ENCODE assay signal across 16 mouse cellular contexts in the genomic region with DNA sequence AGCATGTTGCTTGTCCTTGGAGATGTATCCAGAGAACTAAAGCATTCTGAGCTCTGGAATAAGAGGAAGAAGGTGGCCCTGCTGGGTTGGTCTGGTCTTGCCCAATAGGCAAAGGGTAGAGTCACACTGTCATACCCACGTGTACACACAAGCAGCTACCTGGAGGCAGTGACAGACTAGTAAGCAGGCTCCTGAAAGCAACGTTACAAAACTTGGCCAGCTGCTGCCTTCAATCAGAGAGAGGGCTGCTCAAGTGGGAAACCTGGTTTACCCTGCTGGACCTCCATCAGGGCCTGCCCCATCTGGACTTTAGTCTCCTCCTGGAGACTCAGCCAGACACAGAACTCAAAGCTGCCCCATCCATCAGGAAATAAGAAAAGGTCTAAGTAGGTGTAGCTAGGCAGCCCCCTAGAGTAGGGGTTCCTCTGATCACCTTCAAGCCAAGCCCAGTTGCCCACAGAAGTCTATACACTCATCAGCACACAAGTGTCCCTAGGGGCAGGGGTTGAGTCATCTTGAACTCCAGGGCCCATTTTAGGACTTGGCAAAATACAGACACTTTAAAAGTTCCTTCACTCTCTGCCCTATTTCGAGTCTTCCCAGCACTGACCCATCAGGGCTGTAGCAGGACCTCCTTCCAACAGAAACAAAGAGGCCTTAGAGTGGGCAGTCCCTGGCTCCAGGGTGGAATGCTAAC. TPM values are rescaled to one million over a fixed set of nuclear protein-coding genes. Genes with fewer than 3 reads are reported as not detected.
A peak's percentile ranks its signal among the peaks of the same experiment; 100 is the strongest.
DNase-seq lines count a peak whose midpoint lies in the region; ATAC-seq and TF ChIP-seq lines count a peak whose summit lies in the region.
"Had no signal": no experiment of that assay in that cellular context is flagged by ENCODE, and none has a peak within 500 bp of the region (broad histone marks: within the 10 kb centered on the region; RNA-seq: fewer than 3 reads in every experiment).

No protein-coding gene starts in this region.

- no peak for TF ChIP-seq EP300 in liver, postnatal 0 days (IDR thresholded peaks at IDR 0.05; ENCODE audit: low read depth)

- TF ChIP-seq CTCF in gastrocnemius, adult 2 months (IDR thresholded peaks at IDR 0.05): no peak
- TF ChIP-seq CTCF in spleen, adult 2 months (IDR thresholded peaks at IDR 0.05; ENCODE audit: extremely low read depth, insufficient read depth, insufficient read length, insufficient replicate concordance): no peak
- TF ChIP-seq CTCF in liver, postnatal 0 days (IDR thresholded peaks at IDR 0.05; ENCODE audit: low read depth): no peak

- 35% methylated on average over 3 of the region's 3 CpGs for WGBS in spleen, adult 2 months
- 25% methylated on average over 3 of the region's 3 CpGs for WGBS in liver, postnatal 0 days (ENCODE audit: insufficient replicate concordance)
- WGBS in hindbrain, embryonic 12.5 days: 85% methylated on average over 3 of the region's 3 CpGs

- no peak for DNase-seq in gastrocnemius, adult 2 months
- no peak for DNase-seq in gastrocnemius, adult 18-20 months (ENCODE audit: low spot score)
- DNase-seq in spleen, adult 2 months (ENCODE audit: low read depth in 1 of 2, low spot score in 2 of 2): no peak
- DNase-seq in spleen, postnatal 10 days (ENCODE audit: low spot score in 2 of 2): no peak
- no peak for DNase-seq in liver, postnatal 0 days
- no peak for DNase-seq in thymus, postnatal 0 days (ENCODE audit: low spot score)
- DNase-seq in layer of hippocampus, postnatal 10 days (ENCODE audit: low spot score in 2 of 2): no peak
- DNase-seq: cerebellum, postnatal 10 days; layer of hippocampus, postnatal 36 days; lung, postnatal 14 days had no signal

- no peak for TF ChIP-seq POLR2A in spleen, adult 2 months (IDR thresholded peaks at IDR 0.05; ENCODE audit: low read depth, low read length)

- no peaks in the 10 kb centered on the region for H3K27me3 ChIP-seq in spleen, adult 2 months (ENCODE audit: control insufficient read depth, insufficient read depth, low read length)
- no peaks in the 10 kb centered on the region for H3K27me3 ChIP-seq in liver, postnatal 0 days (ENCODE audit: insufficient read depth, low read length)
- peaks cover 4% of the 10 kb centered on the region; the same call in 1 of the 2 replicates for H3K27me3 ChIP-seq in hindbrain, embryonic 12.5 days
- H3K27me3 ChIP-seq: limb, embryonic 12.5 days had no signal

- H3K27ac ChIP-seq in gastrocnemius, adult 2 months: peak overlapping the region; percentile 38
- H3K27ac ChIP-seq in spleen, adult 2 months (ENCODE audit: insufficient read depth, low read length): peak overlapping the region; percentile 39
- peak overlapping the region; percentile 96 for H3K27ac ChIP-seq in liver, postnatal 0 days (ENCODE audit: low read depth)
- no peak overlapping the region for H3K27ac ChIP-seq in hindbrain, embryonic 12.5 days
- H3K27ac ChIP-seq: embryonic facial prominence, embryonic 12.5 days; forebrain, embryonic 10.5 days; heart, embryonic 10.5 days; hindbrain, embryonic 14.5 days; limb, embryonic 12.5 days had no signal

- H3K9ac ChIP-seq in liver, postnatal 0 days (replicated peaks): no peak overlapping the region
- no peak overlapping the region for H3K9ac ChIP-seq in hindbrain, embryonic 12.5 days
- H3K9ac ChIP-seq: embryonic facial prominence, embryonic 12.5 days; hindbrain, embryonic 14.5 days; limb, embryonic 12.5 days had no signal

- intact Hi-C loops in gastrocnemius, adult 2 months (cut with DNase I): loop anchor here (5.0 kb wide), 1 partner anchor 41 kb away; no protein-coding TSS in a partner anchor

- no peaks in the 10 kb centered on the region for H3K36me3 ChIP-seq in spleen, adult 2 months (ENCODE audit: control insufficient read depth, insufficient read depth, low read length)
- H3K36me3 ChIP-seq in liver, postnatal 0 days (replicated peaks; ENCODE audit: insufficient read depth, low read length): no peaks in the 10 kb centered on the region
- H3K36me3 ChIP-seq in hindbrain, embryonic 12.5 days: no peaks in the 10 kb centered on the region
- H3K36me3 ChIP-seq: embryonic facial prominence, embryonic 12.5 days; forebrain, embryonic 10.5 days; heart, embryonic 10.5 days; limb, embryonic 12.5 days had no signal

- no peak overlapping the region for H3K4me2 ChIP-seq in liver, postnatal 0 days (ENCODE audit: low read depth, low read length)
- H3K4me2 ChIP-seq in hindbrain, embryonic 12.5 days (replicated peaks): no peak overlapping the region
- H3K4me2 ChIP-seq: embryonic facial prominence, embryonic 12.5 days; hindbrain, embryonic 14.5 days; limb, embryonic 12.5 days had no signal

- ATAC-seq in liver, postnatal 0 days: no peak
- no peak for ATAC-seq in hindbrain, embryonic 12.5 days (ENCODE audit: low FRiP score)

- no peak overlapping the region for H3K4me3 ChIP-seq in gastrocnemius, adult 2 months
- no peak overlapping the region for H3K4me3 ChIP-seq in spleen, adult 2 months (ENCODE audit: extremely low read depth, insufficient read depth, insufficient read length)
- H3K4me3 ChIP-seq in liver, postnatal 0 days (ENCODE audit: low read depth, low read length): no peak overlapping the region
- no peak overlapping the region for H3K4me3 ChIP-seq in hindbrain, embryonic 12.5 days
- H3K4me3 ChIP-seq: embryonic facial prominence, embryonic 12.5 days; forebrain, embryonic 10.5 days; heart, embryonic 10.5 days; limb, embryonic 12.5 days had no signal

- no peaks in the 10 kb centered on the region for H3K9me3 ChIP-seq in liver, postnatal 0 days (ENCODE audit: low read length)
- H3K9me3 ChIP-seq in hindbrain, embryonic 12.5 days (replicated peaks): no peaks in the 10 kb centered on the region
- H3K9me3 ChIP-seq: embryonic facial prominence, embryonic 12.5 days; forebrain, embryonic 10.5 days; heart, embryonic 10.5 days; limb, embryonic 12.5 days had no signal

- peaks cover 28% of the 10 kb centered on the region; the same call in 1 of the 2 replicates for H3K4me1 ChIP-seq in spleen, adult 2 months (ENCODE audit: control insufficient read depth, insufficient read depth, insufficient read length)
- peaks cover 34% of the 10 kb centered on the region for H3K4me1 ChIP-seq in liver, postnatal 0 days (ENCODE audit: insufficient read depth)
- no peaks in the 10 kb centered on the region for H3K4me1 ChIP-seq in hindbrain, embryonic 12.5 days
- H3K4me1 ChIP-seq: embryonic facial prominence, embryonic 12.5 days had no signal

RNA-seq across cellular contexts. Expression of gene Fchsd2, which starts 25.9 kb away (rescaled TPM):
- 1 to 10 TPM; 3.7 to 7.1 TPM for total RNA-seq in gastrocnemius, adult 2 months (2021)
- 1 to 10 TPM; 5.2 to 6.3 TPM for total RNA-seq in gastrocnemius, adult 18-20 months (2021)
- 20.2 and 21.5 TPM in 2 replicates for polyA plus RNA-seq in spleen, adult 2 months (2012; rRNA removed)
- 7.4 and 7.8 TPM in 2 replicates for polyA plus RNA-seq in liver, postnatal 0 days (2015; fragmentation: Nextera tagmentation; extraction: Ambion mirVana)
- 16.9 and 17.8 TPM in 2 replicates for polyA plus RNA-seq in thymus, postnatal 0 days (2015; fragmentation: Nextera tagmentation; extraction: Ambion mirVana)
- 10 to 100 TPM; 70.3 to 74.4 TPM for total RNA-seq in layer of hippocampus, postnatal 10 days (2021)
- polyA plus RNA-seq in hindbrain, embryonic 12.5 days (2016; fragmentation: Nextera tagmentation; extraction: Ambion mirVana): 40.0 and 40.5 TPM in 2 replicates

RNA-seq across cellular contexts. Expression of gene P2ry2, which starts 54.1 kb away (rescaled TPM):
- 10 to 100 TPM; 29.5 to 41.7 TPM for total RNA-seq in gastrocnemius, adult 2 months (2021)
- total RNA-seq in gastrocnemius, adult 18-20 months (2021): 10 to 100 TPM; 30.7 to 32.7 TPM
- 7.7 and 8.9 TPM in 2 replicates for polyA plus RNA-seq in spleen, adult 2 months (2012; rRNA removed)
- polyA plus RNA-seq in liver, postnatal 0 days (2015; fragmentation: Nextera tagmentation; extraction: Ambion mirVana): 3.8 and 4.2 TPM in 2 replicates
- polyA plus RNA-seq in thymus, postnatal 0 days (2015; fragmentation: Nextera tagmentation; extraction: Ambion mirVana): 1.6 TPM in 2 replicates
- 1 to 10 TPM; 1.2 to 2.2 TPM for total RNA-seq in layer of hippocampus, postnatal 10 days (2021)
- polyA plus RNA-seq in hindbrain, embryonic 12.5 days (2016; fragmentation: Nextera tagmentation; extraction: Ambion mirVana): 0.61 and 0.77 TPM in 2 replicates
